Mouse (Mus musculus): ENCODE data around the gene Gm20388.

Gm20388 gene

GRCm38 (mm10) chr8:121262728-121263389 lies 1352.2 kb downstream of the Gm20388 start:
- intact Hi-C loops (cut with DNase I) = no loop called here

- intact Hi-C loops (cut with DNase I) = no loop called here
These were observed 1352.7 kb downstream of the Gm20388 start for GRCm38 (mm10) chr8:121263390-121263775.

- intact Hi-C loops (cut with DNase I) = no loop called here
These were observed 1353.6 kb downstream of the Gm20388 start for GRCm38 (mm10) chr8:121264260-121264659.

GRCm38 (mm10) chr8:121271542-121271941 lies 1360.9 kb downstream of the Gm20388 start:
- intact Hi-C loops (cut with DNase I) = no loop called here

GRCm38 (mm10) chr8:121273195-121273594 lies 1362.6 kb downstream of the Gm20388 start:
- intact Hi-C loops (cut with DNase I) = no loop called here

GRCm38 (mm10) chr8:121273620-121274019 lies 1363.0 kb downstream of the Gm20388 start:
- intact Hi-C loops (cut with DNase I) = no loop called here

GRCm38 (mm10) chr8:121280414-121280813 lies 1369.8 kb downstream of the Gm20388 start:
- intact Hi-C loops (cut with DNase I) = no loop called here

- intact Hi-C loops (cut with DNase I) = no loop called here
These were observed 1378.7 kb downstream of the Gm20388 start for GRCm38 (mm10) chr8:121289346-121289745.

GRCm38 (mm10) chr8:121290547-121290946 lies 1379.9 kb downstream of the Gm20388 start:
- intact Hi-C loops (cut with DNase I) = no loop called here

- intact Hi-C loops (cut with DNase I) = no loop called here
These were observed 1382.8 kb downstream of the Gm20388 start for GRCm38 (mm10) chr8:121293418-121293817.

GRCm38 (mm10) chr8:121294234-121295108 lies 1383.8 kb downstream of the Gm20388 start:
- intact Hi-C loops (cut with DNase I) = no loop called here

GRCm38 (mm10) chr8:121296082-121296481 lies 1385.4 kb downstream of the Gm20388 start:
- intact Hi-C loops (cut with DNase I) = no loop called here

- intact Hi-C loops (cut with DNase I) = no loop called here
These were observed 1386.0 kb downstream of the Gm20388 start for GRCm38 (mm10) chr8:121296597-121296996.

- intact Hi-C loops (cut with DNase I) = no loop called here
These were observed 1386.7 kb downstream of the Gm20388 start for GRCm38 (mm10) chr8:121297299-121297698.

GRCm38 (mm10) chr8:121300066-121300465 lies 1389.4 kb downstream of the Gm20388 start:
- intact Hi-C loops (cut with DNase I) = no loop called here

GRCm38 (mm10) chr8:121300501-121301411 lies 1390.1 kb downstream of the Gm20388 start:
- intact Hi-C loops (cut with DNase I) = no loop called here

- intact Hi-C loops (cut with DNase I) = no loop called here
These were observed 1390.8 kb downstream of the Gm20388 start for GRCm38 (mm10) chr8:121301431-121301830.

GRCm38 (mm10) chr8:121301978-121302649 lies 1391.5 kb downstream of the Gm20388 start:
- intact Hi-C loops (cut with DNase I) = no loop called here

GRCm38 (mm10) chr8:121307723-121308122 lies 1397.1 kb downstream of the Gm20388 start:
- intact Hi-C loops (cut with DNase I) = no loop called here

GRCm38 (mm10) chr8:121310976-121311819 lies 1400.6 kb downstream of the Gm20388 start:
- intact Hi-C loops (cut with DNase I) = no loop called here

Measured in adrenal gland (tissue).